Mouse (Mus musculus) central nervous system, embryonic 11.5 days (tissue): ENCODE results near the gene Map3k3. TPM values are rescaled to one million over a fixed set of nuclear protein-coding genes. Genes with fewer than 3 reads are reported as not detected.

Experiments
- polyA plus RNA-seq: library from polyadenylated mRNA; depleted of rRNA; stranded (reverse); fragments of >200 nt; gene quantifications from 2 replicates; pipeline ENCODE4 v1.2.3, GENCODE M21; 2012; rRNA removed

Map3k3 gene
- polyA plus RNA-seq = 27.8 and 36.5 TPM in 2 replicates

GRCm38 (mm10) chr11:106083708-106084701 lies at the start of gene Map3k3:
Gene Map3k3, plus strand, starts transcription at chr11:106084613.

GRCm38 (mm10) chr11:106036548-106037417 lies 47.6 kb upstream of the Map3k3 start, which contains the start of gene Dcaf7:
Gene Dcaf7, plus strand, starts transcription at chr11:106036872.

GRCm38 (mm10) chr11:106065923-106066571 lies 18.4 kb upstream of the Map3k3 start, which contains the start of gene Taco1:
Gene Taco1, plus strand, starts transcription at chr11:106066061.

GRCm38 (mm10) chr11:106160841-106161721 lies 76.7 kb downstream of the Map3k3 start, which contains the start of the genes Gm10840 and Limd2:
Gene Gm10840, plus strand, starts transcription at chr11:106160850.
Gene Limd2, minus strand, starts transcription at chr11:106160860.

GRCm38 (mm10) chr11:106202123-106202465 lies 117.7 kb downstream of the Map3k3 start, which contains the start of gene Strada:
Gene Strada, minus strand, starts transcription at chr11:106202168.

Other genes starting within 250 kb of the Map3k3 start
- 6.1 and 7.9 TPM in 2 replicates for gene Cyb561, start 131.3 kb upstream of the Map3k3 start, polyA plus RNA-seq
- 0.83 and 0.84 TPM in 2 replicates for gene Ace, start 116.7 kb upstream of the Map3k3 start, polyA plus RNA-seq
- not detected in 2 replicates for gene Ace3, start 89.9 kb upstream of the Map3k3 start, polyA plus RNA-seq
- 0.26 and 0.56 TPM in 2 replicates for gene Kcnh6, start 76.5 kb upstream of the Map3k3 start, polyA plus RNA-seq
- 76.5 and 77.4 TPM in 2 replicates for gene Dcaf7, start 47.7 kb upstream of the Map3k3 start, polyA plus RNA-seq
- gene Taco1, start 18.6 kb upstream of the Map3k3 start, polyA plus RNA-seq = 18.2 and 20.9 TPM in 2 replicates
- gene Gm10840, start 76.2 kb downstream of the Map3k3 start, polyA plus RNA-seq = not detected in 2 replicates
- gene Limd2, start 76.2 kb downstream of the Map3k3 start, polyA plus RNA-seq = 76.6 and 184 TPM in 2 replicates
- gene Strada, start 117.6 kb downstream of the Map3k3 start, polyA plus RNA-seq = 27.4 and 46.8 TPM in 2 replicates
- 56.0 and 102 TPM in 2 replicates for gene Ccdc47, start 131.7 kb downstream of the Map3k3 start, polyA plus RNA-seq
- gene Ddx42, start 132.3 kb downstream of the Map3k3 start, polyA plus RNA-seq = 73.2 and 103 TPM in 2 replicates
- 59.5 and 97.0 TPM in 2 replicates for gene Ftsj3, start 171.5 kb downstream of the Map3k3 start, polyA plus RNA-seq
- 256 and 300 TPM in 2 replicates for gene Psmc5, start 171.5 kb downstream of the Map3k3 start, polyA plus RNA-seq
- gene Smarcd2, start 188.4 kb downstream of the Map3k3 start, polyA plus RNA-seq = 39.8 and 72.6 TPM in 2 replicates
- 0.20 and 0.35 TPM in 2 replicates for gene Tcam1, start 192.1 kb downstream of the Map3k3 start, polyA plus RNA-seq
- gene Gh, start 217.3 kb downstream of the Map3k3 start, polyA plus RNA-seq = not detected in 2 replicates
- gene Cd79b, start 230.1 kb downstream of the Map3k3 start, polyA plus RNA-seq = 0.50 and 1.2 TPM in 2 replicates